ENCODE assay signal across 7 mouse cellular contexts in the genomic region with DNA sequence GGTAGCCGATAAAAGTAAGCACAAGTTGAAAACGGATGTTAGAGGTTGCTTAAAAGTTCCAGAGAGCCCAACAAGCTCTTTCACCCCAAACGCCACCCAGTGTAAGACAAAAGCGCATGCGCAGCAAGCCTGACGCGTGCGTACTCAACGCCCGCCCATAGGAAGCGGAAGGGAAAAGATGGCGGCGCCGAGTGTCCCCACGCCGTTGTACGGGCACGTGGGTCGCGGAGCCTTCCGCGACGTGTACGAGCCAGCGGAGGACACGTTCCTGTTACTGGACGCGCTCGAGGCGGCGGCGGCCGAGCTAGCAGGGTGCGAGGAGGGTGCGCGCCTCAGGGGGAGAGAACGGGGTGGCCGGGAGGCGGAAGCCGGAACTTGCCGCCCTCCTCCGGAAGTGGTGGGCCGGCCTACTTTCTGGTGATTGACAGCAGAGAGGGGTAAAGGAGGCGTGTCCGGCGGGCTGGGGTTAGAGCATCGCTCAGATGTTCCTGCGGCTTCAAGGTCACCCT. TPM values are rescaled to one million over a fixed set of nuclear protein-coding genes. Genes with fewer than 3 reads are reported as not detected.
A peak's percentile ranks its signal among the peaks of the same experiment; 100 is the strongest.
DNase-seq lines count a peak whose midpoint lies in the region; ATAC-seq lines count a peak whose summit lies in the region.

A gene (plus strand): TSS at position 111 of the 509 bp plus-strand sequence.

- peak within 1 kb of the TSS; percentile 98 for H3K27ac ChIP-seq in embryonic facial prominence, embryonic 10.5 days (replicated peaks)
- peak within 1 kb of the TSS; percentile 98 for H3K27ac ChIP-seq in limb, embryonic 10.5 days
- H3K27ac ChIP-seq in midbrain, embryonic 13.5 days, result peak within 1 kb of the TSS; percentile 92

- WGBS in embryonic facial prominence, embryonic 10.5 days, result under 1% methylated on average over 48 of the region's 48 CpGs
- under 1% methylated on average over 46 of the region's 48 CpGs for WGBS in limb, embryonic 10.5 days
- WGBS in midbrain, embryonic 13.5 days, result under 1% methylated on average over 48 of the region's 48 CpGs

- no peaks in the 10 kb centered on the region for H3K9me3 ChIP-seq in embryonic facial prominence, embryonic 10.5 days
- no peaks in the 10 kb centered on the region for H3K9me3 ChIP-seq in limb, embryonic 10.5 days (replicated peaks)
- 0 out of 2 replicates have a peak, but pooled peaks cover 3% of the 10 kb centered on the region for H3K9me3 ChIP-seq in midbrain, embryonic 13.5 days

- H3K9ac ChIP-seq in midbrain, embryonic 13.5 days (replicated peaks), result peak within 1 kb of the TSS; percentile 79

- peaks cover 30% of the 10 kb centered on the region for H3K36me3 ChIP-seq in embryonic facial prominence, embryonic 10.5 days (replicated peaks)
- H3K36me3 ChIP-seq in limb, embryonic 10.5 days, result peaks cover 27% of the 10 kb centered on the region
- H3K36me3 ChIP-seq in midbrain, embryonic 13.5 days, result peaks cover 21% of the 10 kb centered on the region

- H3K4me1 ChIP-seq in embryonic facial prominence, embryonic 10.5 days, result peaks cover 4% of the 10 kb centered on the region; the same call in 1 of the 2 replicates
- H3K4me1 ChIP-seq in limb, embryonic 10.5 days, result no peaks in the 10 kb centered on the region
- H3K4me1 ChIP-seq in midbrain, embryonic 13.5 days (replicated peaks), result peaks cover 9% of the 10 kb centered on the region; the same call in 1 of the 2 replicates

- peak within 1 kb of the TSS; percentile 55 for H3K4me2 ChIP-seq in midbrain, embryonic 13.5 days (replicated peaks)

- peak; percentile 94 for DNase-seq in adrenal gland, postnatal 10 days
- peak; percentile 93 for DNase-seq in embryonic facial prominence, embryonic 10.5 days (ENCODE audit: low spot score)
- DNase-seq in kidney, adult 11 months, result peak; percentile 93
- peak; percentile 94 for DNase-seq in limb, embryonic 10.5 days (ENCODE audit: low spot score)
- peak; percentile 89 for DNase-seq in spleen, adult 12 weeks (ENCODE audit: low spot score)

- peak within 1 kb of the TSS; percentile 75 for H3K4me3 ChIP-seq in embryonic facial prominence, embryonic 10.5 days
- peak within 1 kb of the TSS; percentile 71 for H3K4me3 ChIP-seq in limb, embryonic 10.5 days
- H3K4me3 ChIP-seq in midbrain, embryonic 13.5 days (replicated peaks), result peak within 1 kb of the TSS; percentile 75

- peak; percentile 98 for ATAC-seq in granulocyte monocyte progenitor cell, adult 5-6 weeks (replicated peaks; ENCODE audit: poor library complexity, severe bottlenecking)
- peak; percentile 99 for ATAC-seq in midbrain, embryonic 13.5 days

- no peaks in the 10 kb centered on the region for H3K27me3 ChIP-seq in embryonic facial prominence, embryonic 10.5 days (replicated peaks; ENCODE audit: low read depth, poor library complexity, severe bottlenecking)
- no peaks in the 10 kb centered on the region for H3K27me3 ChIP-seq in limb, embryonic 10.5 days (ENCODE audit: low read depth, poor library complexity, severe bottlenecking)
- H3K27me3 ChIP-seq in midbrain, embryonic 13.5 days, result 0 out of 2 replicates have a peak, but pooled peaks cover 4% of the 10 kb centered on the region

RNA-seq across cellular contexts. Expression of the gene that starts here (rescaled TPM):
- 10 to 100 TPM; 21.2 to 24.5 TPM for total RNA-seq in adrenal gland, postnatal 10 days (2021)
- 23.3 and 24.0 TPM in 2 replicates for polyA plus RNA-seq in embryonic facial prominence, embryonic 10.5 days (2016; fragmentation: Nextera tagmentation; extraction: Ambion mirVana)
- 7.8 and 19.6 TPM in 2 replicates for total RNA-seq in granulocyte monocyte progenitor cell, adult 5-6 weeks (2014; fragmentation: Nextera tagmentation)
- total RNA-seq in granulocyte monocyte progenitor cell, adult 5-6 weeks (2017), result 10.0 and 13.2 TPM in 2 replicates
- 19.4 and 22.9 TPM in 2 replicates for polyA plus RNA-seq in limb, embryonic 10.5 days (2016; fragmentation: Nextera tagmentation; extraction: Ambion mirVana)
- polyA plus RNA-seq in midbrain, embryonic 13.5 days (2015; fragmentation: Nextera tagmentation; extraction: Ambion mirVana), result 20.4 and 21.5 TPM in 2 replicates

Comparison
In these comparisons a context has a peak if more than half of its experiments do, and no peak if none do; other contexts are left out.
1. Peak in every context shown above with its lines: DNase-seq, ATAC-seq, H3K4me3 ChIP-seq and H3K27ac ChIP-seq.